In genomic region chr1:73593653-73594385, GRCm38 (mm10) we compare ENCODE assay signal across 20 mouse cellular contexts.
A peak's percentile ranks its signal among the peaks of the same experiment; 100 is the strongest.
DNase-seq lines count a peak whose midpoint lies in the region; ATAC-seq and TF ChIP-seq lines count a peak whose summit lies in the region.
"Had no signal": no experiment of that assay in that cellular context is flagged by ENCODE, and none has a peak within 500 bp of the region (broad histone marks: within the 10 kb centered on the region; RNA-seq: fewer than 3 reads in every experiment).

No protein-coding gene starts in this region.

- no peak for TF ChIP-seq CTCF in gastrocnemius, adult 2 months (IDR thresholded peaks at IDR 0.05)

- intact Hi-C loops in gastrocnemius, adult 2 months (cut with DNase I), result no loop called here
- intact Hi-C loops in gastrocnemius, postnatal 36 days (cut with DNase I), result no loop called here

- H3K36me3 ChIP-seq in limb, embryonic 14.5 days (ENCODE audit: control insufficient read depth, insufficient read depth, low read length), result no peaks in the 10 kb centered on the region
- no peaks in the 10 kb centered on the region for H3K36me3 ChIP-seq in limb, embryonic 10.5 days
- H3K36me3 ChIP-seq: forebrain, embryonic 15.5 days; hindbrain, embryonic 13.5 days; kidney, embryonic 15.5 days; limb, embryonic 13.5 days; midbrain, embryonic 10.5 days had no signal

- no peak for TF ChIP-seq POLR2A in limb, embryonic 14.5 days (IDR thresholded peaks at IDR 0.05; ENCODE audit: borderline replicate concordance, extremely low read depth, insufficient read depth, insufficient read length)

- no peak overlapping the region for H3K4me2 ChIP-seq in limb, embryonic 14.5 days (replicated peaks; ENCODE audit: low read depth, low read length, severe bottlenecking)
- H3K4me2 ChIP-seq: forebrain, embryonic 15.5 days; heart, embryonic 11.5 days; hindbrain, embryonic 13.5 days; kidney, embryonic 15.5 days; limb, embryonic 13.5 days had no signal

- no peak for DNase-seq in gastrocnemius, adult 2 months
- no peak for DNase-seq in gastrocnemius, postnatal 36 days
- DNase-seq in limb, embryonic 14.5 days (ENCODE audit: low spot score), result peak; percentile 12
- DNase-seq in limb, embryonic 10.5 days (ENCODE audit: low spot score), result no peak
- DNase-seq in frontal cortex, postnatal 36 days (ENCODE audit: low spot score in 2 of 2), result peak; percentile 13 to 46
- DNase-seq in telencephalon, adult 2 months (ENCODE audit: low read depth, low spot score), result peak; percentile 49
- no peak for DNase-seq in retina, embryonic 14.5 days (ENCODE audit: low spot score)
- DNase-seq: adrenal gland, adult 8-10 months; B cell, adult 2 months; cerebellum, adult 2 months; heart, postnatal 14 days; liver, postnatal 0 days; thymus, postnatal 4 days had no signal

- H3K9ac ChIP-seq in limb, embryonic 14.5 days (ENCODE audit: low read depth, low read length, severe bottlenecking), result no peak overlapping the region
- H3K9ac ChIP-seq: forebrain, embryonic 15.5 days; hindbrain, embryonic 13.5 days; kidney, embryonic 15.5 days; limb, embryonic 13.5 days; liver, postnatal 0 days had no signal

- H3K9me3 ChIP-seq in limb, embryonic 14.5 days (ENCODE audit: control insufficient read depth, low read length), result no peaks in the 10 kb centered on the region
- no peaks in the 10 kb centered on the region for H3K9me3 ChIP-seq in limb, embryonic 10.5 days (replicated peaks)
- H3K9me3 ChIP-seq: forebrain, embryonic 15.5 days; hindbrain, embryonic 13.5 days; kidney, embryonic 15.5 days; limb, embryonic 13.5 days; midbrain, embryonic 10.5 days had no signal

- no peak for ATAC-seq in limb, embryonic 14.5 days (ENCODE audit: low FRiP score, low read depth)
- ATAC-seq: forebrain, embryonic 15.5 days; liver, postnatal 0 days had no signal

- H3K4me3 ChIP-seq in gastrocnemius, adult 2 months, result no peak overlapping the region
- no peak overlapping the region for H3K4me3 ChIP-seq in limb, embryonic 14.5 days (replicated peaks; ENCODE audit: low read length)
- H3K4me3 ChIP-seq in limb, embryonic 10.5 days, result no peak overlapping the region
- H3K4me3 ChIP-seq: forebrain, embryonic 15.5 days; hindbrain, embryonic 13.5 days; kidney, embryonic 15.5 days; left cerebral cortex, adult 2 months; limb, embryonic 13.5 days; midbrain, embryonic 10.5 days had no signal

- WGBS in limb, embryonic 14.5 days, result 46% methylated on average over 9 of the region's 9 CpGs
- 75% methylated on average over 9 of the region's 9 CpGs for WGBS in limb, embryonic 10.5 days

- no peaks in the 10 kb centered on the region for H3K27me3 ChIP-seq in limb, embryonic 14.5 days (ENCODE audit: control insufficient read depth, insufficient read depth, low read length)
- no peaks in the 10 kb centered on the region for H3K27me3 ChIP-seq in limb, embryonic 10.5 days (ENCODE audit: low read depth, poor library complexity, severe bottlenecking)
- H3K27me3 ChIP-seq: forebrain, embryonic 15.5 days; hindbrain, embryonic 13.5 days; kidney, embryonic 15.5 days; limb, embryonic 13.5 days had no signal

- H3K27ac ChIP-seq in gastrocnemius, adult 2 months, result 0 out of 2 replicates have a peak overlapping the region, but pooled peaks have one; percentile 12
- H3K27ac ChIP-seq in limb, embryonic 14.5 days (replicated peaks; ENCODE audit: low read depth, low read length), result peak overlapping the region; percentile 15; the same call in 1 of the 2 replicates
- H3K27ac ChIP-seq in limb, embryonic 10.5 days, result no peak overlapping the region
- H3K27ac ChIP-seq: forebrain, embryonic 15.5 days; hindbrain, embryonic 13.5 days; kidney, embryonic 15.5 days; left cerebral cortex, adult 2 months; limb, embryonic 13.5 days; midbrain, embryonic 10.5 days had no signal

- H3K4me1 ChIP-seq in limb, embryonic 14.5 days (ENCODE audit: control insufficient read depth, insufficient read depth, low read length), result peaks cover 17% of the 10 kb centered on the region
- H3K4me1 ChIP-seq in limb, embryonic 10.5 days, result 0 out of 2 replicates have a peak, but pooled peaks cover 3% of the 10 kb centered on the region
- H3K4me1 ChIP-seq: forebrain, embryonic 15.5 days; hindbrain, embryonic 13.5 days had no signal

Comparison
In these comparisons a context has a peak if more than half of its experiments do, and no peak if none do; other contexts are left out.
1. DNase-seq: peak in limb, embryonic 14.5 days (single experiment), frontal cortex, postnatal 36 days (2 of 2) and telencephalon, adult 2 months (single experiment); none in gastrocnemius, adult 2 months (single experiment), gastrocnemius, postnatal 36 days (0 of 2), limb, embryonic 10.5 days (single experiment) and retina, embryonic 14.5 days (single experiment).